Mouse (Mus musculus): ENCODE data around the gene Defa20.
"Not testable (repeated sequence)": the region's sequence is repeated elsewhere in the genome, so short reads cannot be mapped to it uniquely, and the experiment has no call there.

Defa20 gene

DNA sequence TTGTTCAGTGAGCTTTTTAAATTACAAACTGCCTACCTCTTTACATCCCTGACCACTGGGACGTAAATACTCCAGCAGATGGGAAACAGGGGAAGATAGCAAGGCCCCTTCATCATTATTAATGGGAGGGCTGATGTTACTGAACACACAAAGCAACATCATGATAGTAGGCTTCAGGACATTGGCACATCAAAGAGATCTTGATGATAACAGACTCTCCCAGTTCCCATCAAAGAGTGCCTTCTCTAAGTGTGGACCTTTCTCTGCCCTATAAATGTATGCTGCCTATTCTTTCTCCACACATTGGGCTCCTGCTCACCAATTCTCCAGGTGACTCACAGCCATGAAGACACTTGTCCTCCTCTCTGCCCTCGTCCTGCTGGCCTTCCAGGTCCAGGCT is at the start of gene Defa20:
TSS of gene Defa20 (plus strand) at position 301 of the 400 bp plus-strand sequence.
- not testable (repeated sequence) for DNase-seq (ENCODE audit: low read depth, low spot score)

DNA sequence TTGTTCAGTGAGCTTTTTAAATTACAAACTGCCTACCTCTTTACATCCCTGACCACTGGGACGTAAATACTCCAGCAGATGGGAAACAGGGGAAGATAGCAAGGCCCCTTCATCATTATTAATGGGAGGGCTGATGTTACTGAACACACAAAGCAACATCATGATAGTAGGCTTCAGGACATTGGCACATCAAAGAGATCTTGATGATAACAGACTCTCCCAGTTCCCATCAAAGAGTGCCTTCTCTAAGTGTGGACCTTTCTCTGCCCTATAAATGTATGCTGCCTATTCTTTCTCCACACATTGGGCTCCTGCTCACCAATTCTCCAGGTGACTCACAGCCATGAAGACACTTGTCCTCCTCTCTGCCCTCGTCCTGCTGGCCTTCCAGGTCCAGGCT is 19.7 kb downstream of the Defa20 start, which contains the start of gene Defa32:
TSS of gene Defa32 (plus strand) at position 301 of the 400 bp plus-strand sequence.
- DNase-seq (ENCODE audit: low read depth, low spot score) = not testable (repeated sequence)

Measured in telencephalon, adult 2 months (tissue).